Mouse (Mus musculus) urinary bladder, postnatal 25 days (tissue): ENCODE measurements at regions not wholly inside any gene's neighbourhood (a gene's known extent, or its start where the extent isn't known, plus 50 kb on each side); places are given as distances from the start of the nearest gene placed in this dataset.

ENCODE experiments used
- DNase-seq: peaks from one replicate; pipeline ENCODE4 v3.0.0; 2022; ENCODE audit warnings: low spot score

DNA sequence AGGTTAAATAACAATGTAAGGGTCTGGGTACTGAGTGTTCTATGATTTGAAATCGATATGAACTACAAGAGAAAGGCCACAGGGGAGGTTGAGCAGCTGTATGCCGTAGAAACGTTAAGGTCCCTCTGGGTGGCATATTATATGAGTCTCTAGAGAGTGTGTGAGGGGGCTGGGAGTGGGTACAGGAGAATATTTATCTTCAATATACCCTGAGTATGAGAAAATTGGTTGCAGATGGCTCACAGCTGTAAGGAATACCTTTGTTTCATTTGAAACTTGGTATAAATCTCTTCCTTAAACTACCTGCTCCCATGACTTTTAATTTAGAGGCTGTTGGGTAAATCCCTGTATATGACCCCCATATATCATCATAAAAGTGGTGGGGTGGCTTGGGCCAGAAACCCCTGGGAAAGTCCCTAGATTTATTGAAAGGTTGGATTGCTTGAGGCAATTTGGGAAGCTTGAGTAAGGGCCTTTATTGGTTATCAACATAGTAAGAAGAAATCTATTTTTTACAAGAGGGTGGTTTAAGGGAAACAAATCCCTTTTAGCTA, 128.7 kb upstream of the Prkg2 start:
- DNase-seq = no peak

DNA sequence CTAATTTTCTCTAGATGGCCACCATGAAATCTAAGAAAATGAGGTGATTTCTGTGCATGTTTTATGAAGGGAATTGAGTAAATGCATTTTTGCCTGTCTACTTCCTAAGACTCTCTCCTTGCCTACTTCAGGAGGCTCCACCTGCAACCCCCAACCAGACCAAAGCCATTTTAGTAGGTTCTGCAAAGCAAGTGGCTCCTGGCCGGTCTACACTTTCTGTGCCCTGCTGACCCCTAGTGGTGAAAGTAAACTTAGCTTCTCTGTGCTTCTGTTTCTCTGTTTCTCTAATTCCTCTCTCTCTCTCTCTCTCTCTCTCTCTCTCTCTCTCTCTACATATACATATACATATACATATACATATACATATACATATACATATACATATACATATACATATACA, 120.8 kb upstream of the Prkg2 start:
- peak; percentile 44 for DNase-seq

DNA sequence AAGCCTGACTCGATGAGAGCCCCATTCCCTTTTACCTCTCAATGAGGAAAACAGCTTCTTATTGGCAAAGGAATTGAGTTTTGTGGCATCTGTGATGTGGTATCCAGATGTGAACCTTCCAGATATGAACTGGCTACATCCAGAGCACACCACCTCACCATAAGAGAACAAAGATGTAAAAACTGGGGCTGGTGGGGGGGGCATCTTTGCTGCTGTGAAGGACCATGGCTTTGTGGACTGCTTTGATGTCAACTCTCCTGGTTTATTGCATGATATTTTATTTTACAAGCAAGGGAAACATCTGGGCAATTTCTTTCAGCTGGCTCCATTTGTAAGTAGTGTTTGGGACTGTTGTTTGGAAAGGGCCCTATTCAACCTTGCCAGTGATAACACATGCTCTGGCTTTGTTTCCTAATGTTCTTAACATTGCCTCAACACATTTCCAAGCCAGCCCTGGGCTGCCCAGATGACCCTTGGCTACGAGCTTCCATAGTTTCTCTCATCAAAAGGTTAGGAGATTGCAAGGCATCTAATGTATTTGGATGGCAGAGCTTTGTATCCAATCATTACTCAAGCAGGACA, 116.2 kb upstream of the Prkg2 start:
- no peak for DNase-seq

DNA sequence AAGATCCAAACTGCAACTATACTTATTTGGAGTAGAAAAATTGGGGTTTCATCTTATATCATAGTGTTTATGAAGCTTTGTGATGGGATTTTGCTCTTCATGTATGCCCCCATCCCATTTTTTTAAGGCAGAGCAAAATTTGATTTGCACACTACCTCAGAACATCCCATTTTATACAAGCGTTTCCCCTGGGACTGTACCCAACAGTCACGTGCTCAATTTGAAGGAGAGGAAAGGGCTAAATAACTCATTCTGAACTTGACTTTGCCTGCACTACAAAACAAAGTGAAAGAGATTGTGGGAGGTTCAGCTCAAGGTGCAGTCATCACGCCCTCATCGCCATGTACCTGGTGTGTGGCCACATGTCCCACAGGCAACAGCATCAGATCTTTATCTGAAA, 115.1 kb upstream of the Prkg2 start:
- DNase-seq = no peak

DNA sequence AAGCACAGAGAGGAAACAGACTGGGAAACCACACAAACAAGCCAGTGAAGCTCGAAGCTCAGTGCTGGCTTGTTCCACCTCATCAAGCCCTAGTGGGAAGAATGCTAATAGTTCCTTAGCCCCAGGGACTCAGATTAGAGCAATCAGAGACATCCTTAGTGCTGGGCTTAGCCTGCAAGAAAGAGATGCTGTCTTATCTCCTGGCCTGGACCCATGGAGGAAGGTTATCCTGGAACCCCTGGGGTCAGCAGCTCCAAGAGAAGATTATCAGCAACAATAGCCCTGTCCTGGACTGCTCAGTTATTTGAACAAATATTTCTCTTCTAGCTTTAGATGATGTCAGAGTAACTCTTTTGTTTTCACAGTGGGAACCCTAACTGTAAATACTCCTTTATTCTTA, 112.8 kb upstream of the Prkg2 start:
- no peak for DNase-seq

DNA sequence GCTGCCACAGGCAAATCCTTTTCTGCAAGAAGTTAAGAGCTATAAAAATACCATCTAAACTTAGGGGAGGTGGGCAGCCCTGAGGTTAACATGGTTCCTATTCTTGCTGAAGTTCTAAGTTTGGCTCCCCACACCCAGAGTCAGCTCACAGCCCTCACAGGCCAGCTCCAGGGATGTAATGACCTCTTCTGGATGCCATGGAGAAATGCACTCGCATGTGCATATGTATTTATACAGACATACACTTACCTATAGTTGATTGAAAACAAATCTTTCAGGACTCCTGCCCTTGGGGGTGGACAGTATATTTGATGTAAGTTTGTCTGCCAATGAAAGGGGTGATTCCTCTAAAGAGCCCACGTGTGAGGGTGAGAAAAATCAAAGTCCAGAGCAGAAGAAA, 95.5 kb upstream of the Prkg2 start:
- no peak for DNase-seq

DNA sequence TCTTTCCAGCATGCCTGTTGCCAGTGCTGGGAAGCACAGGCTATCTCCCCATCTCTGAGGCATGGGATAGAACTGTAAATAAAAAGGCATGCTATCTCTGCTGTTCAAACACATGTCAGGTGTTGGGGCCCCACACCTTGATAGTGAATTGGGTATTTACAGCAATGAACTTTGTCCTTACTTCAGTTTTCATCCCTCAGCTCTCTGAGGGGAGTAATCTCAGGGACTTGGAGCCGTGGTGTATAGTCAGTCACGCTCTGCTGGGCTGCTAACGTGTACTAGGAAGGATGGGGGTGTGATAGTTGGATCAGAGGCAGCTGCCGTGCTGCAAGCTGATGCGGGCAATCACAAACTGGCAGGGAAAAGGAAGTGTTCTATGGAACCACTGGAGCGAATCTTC, 91.5 kb upstream of the Prkg2 start:
- no peak for DNase-seq

DNA sequence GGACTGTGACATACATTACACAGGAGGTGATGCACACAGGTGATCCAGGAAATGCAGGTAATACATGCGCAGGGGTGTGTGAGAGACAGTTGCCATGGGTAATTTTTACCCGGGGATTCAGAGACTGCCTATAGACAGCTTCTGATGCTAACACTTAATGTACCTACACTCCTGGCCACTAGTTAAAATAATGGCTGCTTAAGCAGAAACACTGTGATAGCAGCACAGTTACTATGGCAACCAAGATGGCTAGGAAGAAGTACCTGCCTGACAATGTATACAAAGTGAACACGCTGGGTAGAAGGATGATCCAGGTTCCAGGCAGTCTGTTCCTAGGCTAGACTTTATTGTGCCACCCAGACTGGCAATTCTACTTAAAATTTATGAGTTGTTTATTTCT, 88.3 kb upstream of the Prkg2 start:
- no peak for DNase-seq

DNA sequence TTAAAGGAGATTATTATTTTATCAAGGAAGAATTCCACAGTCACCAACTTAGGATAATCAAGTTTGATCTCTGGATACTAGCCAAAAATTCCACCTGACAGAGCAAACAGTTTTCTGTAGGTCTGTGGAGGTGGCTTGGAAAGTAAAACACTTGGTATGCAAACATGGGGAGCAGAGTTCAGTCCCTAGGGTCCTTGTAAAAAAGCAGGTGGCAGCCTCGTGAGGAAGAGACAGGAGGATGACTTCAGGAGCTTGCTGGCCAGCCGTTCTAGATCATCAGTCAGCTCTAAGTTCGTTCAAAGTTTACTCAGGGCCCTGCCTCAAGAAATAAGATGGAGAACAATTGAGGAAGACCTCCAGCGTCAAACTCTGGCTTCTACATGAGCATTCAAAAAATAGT, 74.6 kb upstream of the Prkg2 start:
- no peak for DNase-seq

DNA sequence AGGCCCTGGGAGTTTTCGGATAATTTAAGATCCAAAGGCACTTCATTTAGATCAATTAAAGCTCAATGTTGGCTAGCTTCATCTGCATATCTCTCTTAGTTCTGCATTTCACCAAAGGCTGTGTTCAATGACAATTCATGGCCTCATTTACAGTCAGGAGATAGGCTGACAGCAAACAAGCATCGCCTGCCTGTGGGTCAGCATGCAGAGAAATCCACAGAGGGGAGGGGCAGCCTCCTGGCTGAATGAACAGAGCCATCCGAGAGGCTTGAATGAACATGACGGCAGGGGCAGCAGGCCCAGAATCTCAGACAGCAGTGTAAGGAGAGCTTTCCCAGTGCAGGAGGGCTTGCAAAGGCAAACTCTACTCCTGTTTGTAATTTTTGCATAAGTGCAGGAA, 74.1 kb upstream of the Prkg2 start:
- DNase-seq = no peak

DNA sequence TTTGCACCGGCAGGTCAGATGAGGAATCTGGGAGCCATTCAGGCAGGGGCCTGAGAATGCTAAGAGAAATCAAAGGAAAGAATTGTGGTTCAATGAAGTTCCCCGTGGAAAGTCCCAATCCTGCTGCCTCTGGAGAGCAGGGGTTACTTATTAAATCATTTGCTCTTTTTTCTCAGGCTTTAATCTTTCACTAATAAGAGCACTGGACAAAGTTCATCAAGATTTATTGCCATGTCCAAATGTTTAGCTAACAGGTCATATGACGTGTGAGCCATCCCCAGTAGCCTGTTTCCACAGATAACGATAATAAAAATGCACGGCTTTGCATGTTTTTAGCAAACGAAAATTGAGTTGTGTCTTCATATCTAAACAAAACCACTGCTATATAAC, 62.6 kb upstream of the Prkg2 start:
- no peak for DNase-seq

DNA sequence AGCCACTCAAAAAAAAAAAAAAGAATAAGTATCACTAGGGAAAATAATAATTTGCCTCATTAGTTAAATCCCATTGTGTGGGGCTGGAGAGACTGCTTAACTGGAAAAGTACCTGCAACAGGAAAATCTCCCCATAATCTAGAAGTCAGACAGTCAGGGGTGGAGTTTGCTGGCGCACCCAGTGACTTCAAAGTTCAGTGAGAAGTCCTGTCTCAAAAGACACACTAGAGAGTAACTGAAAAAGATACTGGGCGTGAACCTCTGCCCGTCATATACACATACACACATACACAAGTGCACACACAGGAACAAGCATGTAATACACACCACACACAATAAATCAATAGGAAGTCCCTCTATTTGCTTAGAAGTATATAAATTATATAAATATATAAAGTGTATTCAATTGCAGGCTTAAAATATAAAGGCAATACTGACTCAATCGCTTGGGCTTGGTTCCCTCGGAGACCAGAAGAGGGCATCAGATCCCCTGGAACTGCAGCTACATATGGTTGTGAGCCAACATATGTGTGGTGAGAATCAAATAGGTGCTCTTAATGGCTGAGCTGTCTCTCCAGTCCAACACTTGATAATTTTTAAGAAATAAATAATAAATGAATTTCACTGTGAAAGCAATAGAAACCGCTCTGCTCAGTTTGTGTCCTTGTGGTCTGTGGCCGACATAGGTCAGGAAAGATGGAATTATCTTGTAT, 62.0 kb upstream of the Prkg2 start:
- no peak for DNase-seq
